Mouse (Mus musculus) gastrocnemius, postnatal 36 days (tissue): Measurements from ENCODE around the gene Il12a. TPM values are rescaled to one million over a fixed set of nuclear protein-coding genes. Genes with fewer than 3 reads are reported as not detected.
A peak's percentile ranks its signal among the peaks of the same experiment; 100 is the strongest.

Experiments used
- DNase-seq, 2 experiments: peaks; one replicate each; pipeline ENCODE4 v3.0.0; 2022
- intact Hi-C: fragments of 180-260 bp; cut with DNase I; formaldehyde crosslinking; loops from one replicate; pipeline ENCODE4 v1.15.1; 2025
- total RNA-seq, 2 experiments: library from RNA; stranded (reverse); gene quantifications; 2 replicates each; pipeline ENCODE4 v1.2.3; 2021

Gene Il12a
- total RNA-seq, 2 experiments from 2014 or later = 3.9 to 7.3 TPM

DNA sequence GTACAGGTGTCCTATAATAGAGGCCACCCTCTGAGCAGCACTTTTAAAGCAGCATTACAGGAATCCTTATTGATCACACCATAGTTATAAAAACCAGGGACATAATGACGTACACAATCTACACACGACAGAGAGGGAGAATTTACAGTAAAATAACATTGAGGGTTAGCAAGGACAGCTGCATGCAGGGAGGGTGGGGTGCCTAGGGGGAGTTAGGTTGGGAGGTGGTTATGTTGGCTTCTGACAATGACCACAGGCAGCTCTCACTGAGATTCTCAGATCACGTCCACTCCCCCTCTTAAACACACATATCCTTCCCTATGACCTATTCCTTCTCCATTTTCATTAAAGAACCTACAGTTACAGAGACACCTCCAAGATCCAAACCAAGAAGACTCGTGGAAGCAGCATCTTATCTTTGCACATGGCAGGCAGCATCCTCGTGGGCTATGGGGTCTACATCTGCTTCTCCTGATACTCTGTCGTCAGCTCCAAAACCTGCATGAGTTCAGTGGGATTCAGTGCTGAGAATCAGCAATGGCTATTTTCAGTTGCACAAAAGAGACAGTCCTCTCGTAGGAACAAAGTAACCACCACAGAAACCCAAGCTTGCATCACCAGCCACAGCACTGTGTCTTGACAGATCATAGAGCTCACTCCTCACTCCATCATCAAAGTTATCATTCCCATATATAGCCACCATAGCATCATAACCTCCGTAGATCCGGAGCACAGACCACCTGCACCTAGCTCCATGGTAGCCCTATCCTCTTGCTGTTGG, 11.4 kb upstream of the Il12a start:
- intact Hi-C loops = no loop called here
- DNase-seq = no peak

DNA sequence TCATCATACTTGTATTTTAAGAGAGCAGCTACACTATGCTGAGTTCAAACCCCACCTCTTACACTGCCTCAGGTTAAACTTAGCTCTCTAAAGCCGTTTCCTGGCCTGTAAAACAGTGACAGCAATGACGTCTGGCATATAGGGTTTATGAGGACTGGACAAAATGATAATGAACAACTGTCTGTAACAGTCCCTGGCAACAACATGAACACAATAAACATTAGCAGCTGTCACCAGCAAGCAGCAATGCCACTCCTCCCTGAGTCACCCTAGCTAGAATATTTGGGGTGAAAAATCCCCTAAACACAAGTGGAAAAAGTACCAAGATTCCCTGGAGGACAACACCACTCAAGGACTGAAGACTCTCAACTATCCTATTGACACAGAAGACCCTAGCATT, 6.9 kb upstream of the Il12a start:
- no peak for DNase-seq
- intact Hi-C loops = no loop called here

DNA sequence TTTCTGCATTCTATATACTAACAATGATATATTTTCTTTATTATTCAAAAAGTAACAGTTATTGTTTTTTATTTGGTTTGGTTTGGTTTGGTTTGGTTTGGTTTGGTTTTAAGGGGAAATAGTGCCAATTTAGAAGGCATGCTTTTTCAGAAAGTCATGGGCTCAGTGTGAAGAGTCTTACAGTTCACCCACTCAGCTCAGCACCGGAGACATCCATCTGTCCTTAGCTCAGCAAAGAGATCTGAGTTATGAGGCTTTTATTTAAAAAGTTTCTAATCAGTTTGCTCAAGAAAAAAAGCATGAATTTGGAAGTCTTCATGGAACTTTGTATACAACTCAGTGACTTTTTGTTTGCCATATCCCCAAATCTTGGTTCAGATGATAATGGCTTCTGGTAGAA, 6.2 kb upstream of the Il12a start:
- DNase-seq = no peak
- intact Hi-C loops = no loop called here

DNA sequence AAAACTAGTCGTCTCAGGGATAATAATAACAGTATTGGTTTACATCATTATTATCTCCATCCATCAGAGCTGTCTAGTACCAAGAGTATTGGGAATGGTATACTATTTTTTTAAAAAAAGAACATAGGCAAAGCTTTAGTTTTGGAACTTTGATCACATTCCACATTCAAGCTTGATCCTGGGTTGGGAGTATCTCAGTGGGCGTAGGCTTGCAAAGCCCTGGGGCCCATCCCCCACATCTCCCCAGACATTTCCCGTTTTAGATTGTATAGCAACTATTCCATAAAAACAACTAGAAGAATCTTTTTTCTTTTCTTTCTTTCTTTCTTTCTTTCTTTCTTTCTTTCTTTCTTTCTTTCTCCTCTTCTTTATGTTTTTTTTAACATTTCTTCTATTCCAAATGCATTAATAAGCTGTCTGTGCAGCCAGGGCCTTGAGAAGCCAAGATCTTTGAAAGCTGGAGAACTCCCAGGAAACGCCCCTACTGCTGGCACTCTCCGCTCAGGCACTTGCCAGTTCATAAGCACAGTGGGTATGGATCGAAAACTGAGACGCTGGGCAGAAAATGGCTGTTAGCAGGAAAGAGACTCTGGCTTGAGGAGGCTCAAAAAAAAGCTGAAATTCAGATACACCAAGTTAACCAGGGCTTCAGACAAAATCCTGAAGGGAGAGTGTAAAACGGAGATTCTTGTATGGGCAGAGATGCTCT, 3.4 kb upstream of the Il12a start:
- intact Hi-C loops = no loop called here
- DNase-seq = peak in 1 of 2 experiments; percentile 27

DNA sequence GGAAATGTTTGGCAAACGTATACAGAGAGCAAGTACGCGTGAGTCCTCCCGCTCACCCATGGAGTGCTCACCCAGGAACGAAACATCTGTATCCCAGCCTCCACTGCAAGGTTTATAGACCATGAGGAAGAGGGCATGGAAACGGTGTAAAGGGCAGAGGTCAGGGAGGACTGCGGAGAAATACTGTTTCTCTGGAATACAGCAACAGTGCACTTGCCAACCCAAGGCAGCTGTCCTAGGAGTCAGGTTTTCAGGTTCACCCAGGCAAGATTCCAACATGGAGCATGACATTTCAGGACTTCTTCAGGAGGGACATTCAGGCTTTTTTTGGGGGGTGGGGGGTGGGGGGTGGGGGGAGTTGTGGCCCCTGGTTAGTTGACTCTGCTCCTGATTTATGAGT, 1.1 kb upstream of the Il12a start:
- no peak for DNase-seq
- intact Hi-C loops = no loop called here

DNA sequence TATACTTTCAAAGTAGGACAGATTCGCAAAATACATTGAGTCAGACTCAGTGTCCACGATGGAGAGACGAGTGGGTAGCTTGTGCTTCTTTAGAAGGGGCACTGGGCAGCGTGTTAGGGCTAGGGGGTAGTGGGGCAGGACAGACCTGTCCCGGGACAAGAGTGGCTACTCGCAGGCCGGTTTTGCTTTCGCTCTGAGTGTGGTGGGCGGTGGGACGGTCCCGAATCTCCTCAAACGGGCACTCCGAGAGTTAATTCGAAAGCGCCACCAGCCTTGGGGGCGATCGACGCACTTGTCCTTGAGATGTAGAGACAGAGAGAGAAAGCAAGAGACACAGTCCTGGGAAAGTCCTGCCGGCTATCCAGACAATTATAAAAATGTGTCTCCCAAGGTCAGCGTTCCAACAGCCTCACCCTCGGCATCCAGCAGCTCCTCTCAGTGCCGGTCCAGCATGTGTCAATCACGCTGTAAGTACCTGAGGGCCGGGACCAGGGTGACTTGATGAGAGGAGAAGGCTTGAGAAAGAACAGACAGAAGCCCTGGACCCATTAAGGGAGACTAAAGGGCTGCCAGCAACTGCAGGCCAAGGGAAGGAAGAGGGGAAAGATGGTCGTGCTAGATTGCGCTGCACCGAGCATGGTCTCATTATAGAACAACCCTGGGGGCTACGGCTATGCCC, 795 bp downstream of the Il12a start:
- intact Hi-C loops = no loop called here
- DNase-seq = no peak

DNA sequence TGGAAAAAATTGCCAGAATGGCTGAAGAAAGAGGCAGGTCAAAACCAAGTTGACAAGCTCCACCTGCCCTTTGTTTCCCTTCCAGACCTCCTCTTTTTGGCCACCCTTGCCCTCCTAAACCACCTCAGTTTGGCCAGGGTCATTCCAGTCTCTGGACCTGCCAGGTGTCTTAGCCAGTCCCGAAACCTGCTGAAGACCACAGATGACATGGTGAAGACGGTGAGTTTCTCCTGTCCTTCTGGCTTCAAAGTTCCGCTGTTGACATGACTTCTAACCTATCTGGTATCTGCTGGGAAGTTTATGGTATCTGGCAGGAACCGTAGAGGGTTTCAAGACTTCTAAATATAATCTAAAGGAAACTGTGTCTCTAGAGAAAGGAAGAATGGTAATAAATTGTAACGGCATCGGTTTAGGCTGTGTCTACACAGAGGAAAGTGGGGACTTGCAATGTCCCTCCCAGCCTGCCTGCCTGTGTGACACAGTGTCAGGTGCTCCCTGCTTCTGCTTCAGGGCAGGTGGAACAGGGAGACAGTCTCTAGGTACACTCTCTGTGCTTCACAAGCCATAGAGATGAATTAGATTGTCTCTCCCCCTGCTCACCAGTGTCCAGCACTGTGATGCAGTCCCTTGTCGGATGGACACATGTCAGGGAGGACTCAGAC, 1.6 kb downstream of the Il12a start:
- no peak for DNase-seq
- intact Hi-C loops = no loop called here

DNA sequence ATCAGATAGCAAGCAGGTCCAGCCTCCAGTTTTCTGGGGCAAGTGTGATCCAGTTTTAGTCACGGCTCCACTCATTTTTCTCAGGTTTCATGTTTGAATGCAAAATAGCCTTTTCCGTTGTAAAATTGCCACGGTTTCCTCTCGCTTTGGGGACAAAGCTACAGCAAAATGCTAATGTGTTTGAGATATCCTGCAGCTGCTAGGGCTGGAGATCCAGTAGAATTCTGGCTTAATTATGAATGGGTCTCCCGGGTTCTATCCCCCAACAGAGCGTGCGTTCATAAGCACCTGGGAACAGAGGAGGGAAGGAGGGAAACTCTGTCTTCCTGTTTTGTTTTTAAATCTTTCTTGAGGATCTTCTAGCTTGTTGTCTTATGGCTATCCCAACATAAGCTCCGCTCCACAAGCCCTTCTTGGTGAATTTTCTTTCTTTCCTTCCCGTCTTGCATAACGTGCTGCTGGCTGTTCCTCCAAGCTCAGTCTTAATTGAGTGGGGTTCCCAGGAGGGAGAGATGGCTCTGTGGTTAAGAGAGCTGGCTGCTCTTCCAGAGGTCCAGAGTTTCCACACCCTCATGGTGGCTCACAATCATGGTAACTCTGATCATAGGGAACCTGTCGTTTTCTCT, 2.3 kb downstream of the Il12a start:
- peak in 1 of 2 experiments; percentile 26 for DNase-seq

DNA sequence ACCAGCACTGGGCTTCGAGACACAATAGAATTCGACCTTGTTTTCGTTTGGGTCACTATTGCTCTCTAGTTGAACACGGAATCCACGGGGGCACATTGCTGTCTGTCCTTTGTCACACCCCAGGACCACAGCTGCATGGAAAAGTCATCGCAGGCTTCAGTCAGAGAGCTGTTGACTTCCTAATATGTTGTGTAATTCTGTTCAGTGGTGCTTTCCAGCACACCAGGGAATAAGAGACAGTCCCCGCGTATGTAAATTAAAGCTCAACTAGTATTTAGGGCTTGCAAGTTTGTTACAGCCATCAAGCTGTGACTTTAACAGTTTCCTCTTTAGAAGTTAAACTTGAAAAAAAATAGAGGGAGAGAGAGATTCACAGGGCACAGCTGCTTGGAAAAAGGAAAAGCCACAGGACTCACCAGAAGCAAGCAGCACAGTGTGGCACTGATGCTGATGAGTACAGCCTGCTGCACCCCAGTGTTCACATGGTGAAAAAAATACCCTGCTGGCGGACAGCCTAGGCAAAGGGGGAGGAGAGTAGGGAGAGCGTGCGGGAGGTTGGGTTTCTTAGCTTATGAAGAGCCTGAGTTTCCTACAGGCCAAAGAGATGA, 3.1 kb downstream of the Il12a start:
- intact Hi-C loops = no loop called here
- DNase-seq = peak; percentile 67 to 86

More for the DNA sequence above, 2.3 kb downstream of the Il12a start:
- intact Hi-C loops = no loop called here

DNA sequence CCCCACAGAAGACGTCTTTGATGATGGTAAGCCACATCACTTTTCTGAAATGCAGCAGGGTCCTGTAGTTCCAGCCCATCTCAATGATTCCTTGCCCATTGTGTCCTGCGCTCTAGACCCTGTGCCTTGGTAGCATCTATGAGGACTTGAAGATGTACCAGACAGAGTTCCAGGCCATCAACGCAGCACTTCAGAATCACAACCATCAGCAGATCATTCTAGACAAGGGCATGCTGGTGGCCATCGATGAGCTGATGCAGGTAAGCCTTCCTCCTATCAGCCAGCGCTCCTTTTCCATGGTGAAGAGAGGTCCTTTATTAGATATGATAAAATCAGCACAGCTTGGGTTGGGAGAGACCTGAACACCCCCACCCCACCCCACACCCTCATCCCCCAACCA, 4.9 kb downstream of the Il12a start:
- no peak for DNase-seq
- intact Hi-C loops = loop anchor here (5.0 kb wide), 1 partner anchor 48 kb away; no protein-coding TSS in a partner anchor

DNA sequence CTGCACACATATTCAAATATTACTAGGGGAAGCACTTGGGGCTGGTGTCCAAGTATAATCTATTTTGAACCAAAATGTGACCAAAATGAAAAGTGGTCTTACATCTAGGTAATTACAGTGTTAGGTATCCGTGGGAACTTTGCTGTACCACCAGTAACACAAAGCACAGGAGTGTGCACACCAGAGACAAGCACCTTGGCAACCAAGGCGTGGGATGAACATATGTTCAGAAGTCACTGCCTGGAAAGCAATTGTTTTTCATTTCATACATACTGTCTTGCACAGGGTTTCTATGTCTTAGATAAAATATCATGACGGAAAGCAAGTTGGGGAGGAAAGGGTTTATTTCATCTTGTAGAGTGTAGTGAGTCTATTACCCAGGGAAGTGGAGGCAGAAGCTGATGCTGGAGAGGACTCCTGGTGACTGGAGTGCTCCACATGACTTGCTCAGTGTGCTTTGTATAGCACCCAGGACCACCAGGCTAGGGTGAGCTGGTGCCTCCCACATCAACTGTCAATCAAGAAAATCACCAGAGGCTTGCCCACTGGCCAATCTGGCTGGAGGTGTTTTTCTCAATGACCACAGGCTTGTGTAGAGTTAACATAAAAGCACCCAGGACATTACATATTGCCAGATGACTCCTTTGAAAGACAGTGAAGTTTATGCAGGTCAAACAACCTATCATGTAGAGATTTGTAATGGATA, 6.2 kb downstream of the Il12a start:
- intact Hi-C loops = loop anchor here (5.0 kb wide), 1 partner anchor 49 kb away; no protein-coding TSS in a partner anchor
- DNase-seq = no peak

DNA sequence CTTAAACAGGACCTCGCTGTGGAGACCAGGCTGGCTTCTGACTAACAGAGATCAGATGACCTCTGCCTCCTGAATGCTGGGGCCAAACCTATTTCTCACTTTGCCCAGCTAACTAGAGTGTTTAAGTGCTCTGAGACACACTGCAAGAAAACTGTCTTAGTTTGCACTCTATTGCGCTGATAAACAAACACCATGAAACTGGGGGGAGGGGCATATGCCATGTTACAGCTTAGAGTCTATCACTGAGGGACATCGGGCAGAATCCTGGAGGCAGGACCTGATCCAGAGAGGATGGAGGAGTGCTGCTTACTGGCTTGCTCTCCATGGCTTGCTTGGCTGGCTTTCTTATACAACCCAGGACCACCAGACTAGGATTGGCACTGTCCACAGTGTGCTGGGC, 8.2 kb downstream of the Il12a start:
- intact Hi-C loops = loop anchor here (5.0 kb wide), 1 partner anchor 51 kb away; no protein-coding TSS in a partner anchor
- no peak for DNase-seq

DNA sequence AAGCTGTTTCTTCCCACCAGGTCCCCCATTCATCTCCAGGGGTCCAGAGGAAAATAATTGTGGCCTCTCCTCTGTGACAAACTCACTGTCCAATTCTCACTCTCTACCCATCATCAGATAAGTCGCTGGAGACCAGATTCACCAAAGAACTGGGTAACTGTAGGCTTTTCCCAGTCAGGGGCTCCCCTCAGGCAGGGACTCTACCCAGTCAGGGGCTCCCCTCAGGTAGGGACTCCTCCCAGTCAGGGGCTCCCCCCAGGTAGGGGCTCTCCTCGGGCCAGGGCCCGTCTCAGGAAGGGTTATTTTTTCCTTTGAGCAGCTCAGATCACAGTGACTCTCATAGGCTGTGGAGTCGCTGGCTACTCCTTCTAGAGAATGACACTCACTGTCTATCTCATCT, 9.6 kb downstream of the Il12a start:
- intact Hi-C loops = loop anchor here (10.0 kb wide), 1 partner anchor 135 kb away; no protein-coding TSS in a partner anchor
- DNase-seq = no peak

DNA sequence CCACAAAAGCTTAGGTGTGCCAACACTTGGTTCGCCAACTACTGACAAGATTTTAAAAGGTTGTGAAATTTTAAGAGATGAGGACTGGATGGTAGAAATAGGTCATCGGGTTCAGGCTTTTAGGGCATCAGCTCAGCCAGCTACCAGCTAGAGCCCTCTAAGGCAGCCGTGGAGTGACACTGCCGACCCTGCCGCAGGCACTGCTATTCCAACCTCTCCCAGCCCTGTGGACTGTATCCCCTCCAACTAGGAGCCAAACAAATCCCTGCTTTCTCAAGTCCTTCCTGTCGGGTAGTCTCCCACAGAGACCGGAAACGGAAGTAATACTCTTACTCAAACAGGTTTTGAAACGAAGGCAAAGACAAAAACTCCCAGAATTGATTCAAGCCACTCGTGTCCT, 15.9 kb downstream of the Il12a start:
- DNase-seq = no peak
- intact Hi-C loops = loop anchor here (10.0 kb wide), 1 partner anchor 142 kb away; no protein-coding TSS in a partner anchor

DNA sequence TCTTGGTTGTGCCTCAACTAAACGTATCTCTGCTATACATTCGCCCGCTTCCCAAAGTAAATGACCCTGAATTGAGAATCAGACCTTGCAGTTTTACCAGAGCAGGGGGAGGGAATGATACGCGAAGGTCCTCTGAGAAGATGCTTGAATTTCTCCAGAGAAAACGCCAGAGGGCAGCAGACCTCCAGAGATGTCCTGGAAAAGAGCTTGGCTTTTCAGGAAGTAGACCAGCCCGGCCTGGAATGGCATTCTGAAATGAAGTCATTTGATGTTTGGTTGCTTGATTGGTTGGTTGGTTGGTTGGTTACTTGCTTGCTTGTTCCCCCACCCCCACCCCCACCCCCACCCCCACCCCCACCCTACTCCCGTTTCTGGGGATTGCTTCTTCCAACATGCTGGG, 17.8 kb downstream of the Il12a start:
- DNase-seq = peak in 1 of 2 experiments; percentile 31
- intact Hi-C loops = loop anchor here (2.0 to 10.0 kb wide), 2 partner anchors 61 to 143 kb away; no protein-coding TSS in a partner anchor

DNA sequence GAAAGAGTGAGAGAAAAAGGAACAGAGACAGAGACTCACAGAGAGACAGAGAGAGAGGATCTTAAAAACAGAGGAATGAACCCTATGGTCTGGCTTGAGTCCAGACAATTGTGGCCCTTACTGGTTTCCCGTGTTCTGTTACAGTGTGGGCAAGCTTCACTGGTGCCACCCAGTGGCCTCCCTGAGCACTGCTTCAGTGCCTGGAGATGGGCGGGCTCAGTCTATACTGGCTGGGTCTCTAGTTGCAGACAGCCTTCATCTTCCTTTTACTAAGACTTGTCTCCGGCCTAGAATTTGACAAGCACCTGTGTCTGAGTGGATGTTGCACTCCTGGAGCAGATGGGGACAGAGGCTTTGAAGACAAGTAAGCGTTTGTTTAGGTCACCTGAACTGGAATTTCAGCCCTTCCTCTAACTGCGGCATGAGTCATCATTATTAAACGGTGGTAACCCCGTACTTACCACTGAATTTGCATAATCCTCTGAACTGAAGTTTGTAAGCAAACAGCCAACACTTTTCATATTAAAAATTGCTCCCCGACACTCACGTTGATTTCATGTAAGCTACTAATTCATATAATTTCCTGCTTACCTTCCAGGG, 18.9 kb downstream of the Il12a start:
- intact Hi-C loops = loop anchor here (2.0 to 10.0 kb wide), 2 partner anchors 62 to 144 kb away; no protein-coding TSS in a partner anchor
- peak; percentile 55 to 57 for DNase-seq

DNA sequence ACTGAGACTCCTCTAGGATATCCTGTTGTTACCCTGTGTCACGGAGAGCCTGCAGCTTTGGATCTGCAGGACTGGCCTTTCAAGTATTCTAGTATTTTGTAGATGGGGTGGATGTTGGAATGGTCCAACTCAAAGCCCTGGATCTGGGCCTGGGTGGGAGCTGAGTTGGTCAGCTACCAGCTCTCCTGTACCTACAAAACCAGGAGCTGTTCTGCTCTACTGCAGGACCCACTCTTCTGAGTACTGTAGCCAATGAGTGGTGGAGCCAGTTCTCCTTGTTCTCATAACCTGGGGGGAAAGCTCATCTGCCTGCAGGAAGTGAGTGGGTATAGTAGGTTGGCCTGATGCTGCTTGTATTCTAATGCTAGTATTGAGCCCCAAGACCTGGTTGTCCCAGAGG, 20.0 kb downstream of the Il12a start:
- intact Hi-C loops = loop anchor here (10.0 kb wide), 3 partner anchors 96 to 656 kb away; no protein-coding TSS in a partner anchor
- DNase-seq = no peak

DNA sequence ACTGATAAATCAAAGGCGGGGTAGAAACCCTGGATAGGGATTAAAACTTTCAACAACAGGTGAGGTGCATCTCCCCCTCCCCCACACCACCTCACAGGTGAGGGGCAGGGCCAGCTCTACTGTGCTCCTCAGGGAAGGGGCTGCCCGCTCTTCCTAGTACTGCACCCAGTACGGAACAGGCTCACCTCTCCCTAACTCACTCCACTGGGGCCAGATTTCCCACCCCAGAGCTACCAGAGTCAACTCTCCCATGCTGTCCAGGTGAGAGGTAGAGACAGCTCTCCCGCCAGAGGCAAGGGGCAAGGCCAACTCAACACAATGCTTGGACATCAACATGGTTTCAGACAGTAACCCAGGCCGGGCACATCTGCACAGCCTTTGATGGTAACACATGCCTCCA, 21.1 kb downstream of the Il12a start:
- DNase-seq = no peak
- intact Hi-C loops = loop anchor here (10.0 kb wide), 3 partner anchors 97 to 657 kb away; no protein-coding TSS in a partner anchor
